In the genomic region with DNA sequence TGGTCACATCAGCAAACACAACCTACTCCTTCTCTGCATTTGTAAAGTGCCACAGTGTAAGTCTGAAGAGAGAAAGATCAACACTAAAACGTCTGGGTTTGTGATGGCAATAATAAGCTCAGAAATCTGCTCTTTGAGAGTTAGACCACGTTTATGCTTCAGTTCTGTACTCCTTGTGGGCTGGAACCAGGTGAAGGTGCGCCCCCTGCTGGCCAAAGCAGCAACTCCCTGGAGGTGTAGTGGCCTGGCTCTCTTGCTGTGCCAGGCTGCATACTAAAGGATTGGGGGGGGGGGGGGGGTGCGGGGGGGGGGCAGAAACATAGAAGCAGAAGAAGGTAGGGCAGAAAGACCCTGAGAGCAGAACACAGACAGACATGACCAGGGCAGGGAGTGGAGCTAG, we compare ENCODE assay signal across 8 mouse cellular contexts. TPM values are rescaled to one million over a fixed set of nuclear protein-coding genes. Genes with fewer than 3 reads are reported as not detected.
A peak's percentile ranks its signal among the peaks of the same experiment; 100 is the strongest.
DNase-seq lines count a peak whose midpoint lies in the region; ATAC-seq and TF ChIP-seq lines count a peak whose summit lies in the region.

No protein-coding gene starts in this region.

- peak; percentile 43 for DNase-seq in ES-CJ7 (ENCODE audit: low read depth, low spot score)
- peak; percentile 10 to 19 for DNase-seq in cerebellum, adult 18-20 months
- DNase-seq in forebrain, postnatal 0 days, result peak; percentile 48
- peak; percentile 74 for DNase-seq in heart, postnatal 4 days
- DNase-seq in layer of hippocampus, adult 2 months (ENCODE audit: low spot score in 2 of 2), result peak; percentile 14 to 62
- DNase-seq in lung, adult 2 months, result peak; percentile 36
- peak; percentile 23 for DNase-seq in thymus, postnatal 25 days

- TF ChIP-seq POLR2A in lung, adult 2 months (IDR thresholded peaks at IDR 0.05; ENCODE audit: borderline replicate concordance, extremely low read depth, low read depth, low read length), result no peak
- no peak for TF ChIP-seq POLR2A in olfactory bulb, adult 2 months (IDR thresholded peaks at IDR 0.05; ENCODE audit: insufficient read depth, low read depth, low read length)

- H3K36me3 ChIP-seq in forebrain, postnatal 0 days (ENCODE audit: insufficient read depth), result no peaks in the 10 kb centered on the region

- peak; percentile 69 for TF ChIP-seq CTCF in forebrain, postnatal 0 days (IDR thresholded peaks at IDR 0.05; ENCODE audit: low read depth)
- peak; percentile 67 for TF ChIP-seq CTCF in layer of hippocampus, adult 2 months (conservative IDR thresholded peaks at IDR 0.05)
- peak; percentile 73 for TF ChIP-seq CTCF in lung, adult 2 months (IDR thresholded peaks at IDR 0.05; ENCODE audit: insufficient read depth, low read length)
- TF ChIP-seq CTCF in olfactory bulb, adult 2 months (IDR thresholded peaks at IDR 0.05; ENCODE audit: insufficient read depth, low read depth, low read length), result 0 out of 2 replicates have a peak, but pooled peaks have one; percentile 36

- no peaks in the 10 kb centered on the region for H3K9me3 ChIP-seq in forebrain, postnatal 0 days (ENCODE audit: low read length)

- WGBS in forebrain, postnatal 0 days, result 2% methylated on average over 3 of the region's 4 CpGs
- under 1% methylated on average over 4 of the region's 4 CpGs for WGBS in lung, adult 2 months
- 0% methylated on average over 4 of the region's 4 CpGs for WGBS in olfactory bulb, adult 2 months

- H3K9ac ChIP-seq in forebrain, postnatal 0 days, result no peak overlapping the region

- no peak overlapping the region for H3K4me2 ChIP-seq in forebrain, postnatal 0 days (ENCODE audit: low read depth)

- no peaks in the 10 kb centered on the region for H3K4me1 ChIP-seq in forebrain, postnatal 0 days (ENCODE audit: insufficient read depth)
- H3K4me1 ChIP-seq in lung, adult 2 months (ENCODE audit: control insufficient read depth, insufficient read depth, low read length), result no peaks in the 10 kb centered on the region
- no peaks in the 10 kb centered on the region for H3K4me1 ChIP-seq in olfactory bulb, adult 2 months (ENCODE audit: control insufficient read depth, insufficient read depth, low read length)

- no peak overlapping the region for H3K27ac ChIP-seq in forebrain, postnatal 0 days (ENCODE audit: low read depth, low read length)
- no peak overlapping the region for H3K27ac ChIP-seq in layer of hippocampus, adult 2 months
- H3K27ac ChIP-seq in olfactory bulb, adult 2 months (ENCODE audit: insufficient read depth, low read depth, low read length), result no peak overlapping the region

- no peaks in the 10 kb centered on the region for H3K27me3 ChIP-seq in forebrain, postnatal 0 days (ENCODE audit: insufficient read depth, low read length)

- no peak overlapping the region for H3K4me3 ChIP-seq in forebrain, postnatal 0 days (ENCODE audit: low read depth, low read length)
- no peak overlapping the region for H3K4me3 ChIP-seq in layer of hippocampus, adult 2 months
- no peak overlapping the region for H3K4me3 ChIP-seq in lung, adult 2 months (replicated peaks; ENCODE audit: extremely low read depth, low read depth, low read length)
- H3K4me3 ChIP-seq in olfactory bulb, adult 2 months (ENCODE audit: insufficient read depth, low read depth, low read length), result no peak overlapping the region

- ATAC-seq in forebrain, postnatal 0 days, result peak; percentile 88

RNA-seq across cellular contexts. Expression of gene Ang6, which starts 18.2 kb away (rescaled TPM):
- not detected in 2 replicates for total RNA-seq in forebrain, postnatal 0 days (2014; rRNA removed)
- polyA plus RNA-seq in forebrain, postnatal 0 days (2015; fragmentation: Nextera tagmentation; extraction: Ambion mirVana), result not detected in 2 replicates
- total RNA-seq in heart, postnatal 4 days (2021), result not detected
- not detected for total RNA-seq in layer of hippocampus, adult 2 months (2021)
- polyA plus RNA-seq in lung, adult 2 months (2012; rRNA removed), result not detected in 2 replicates
- not detected in 2 replicates for polyA plus RNA-seq in olfactory bulb, adult 2 months (2012; ENCODE audit: insufficient read depth, insufficient read length, low replicate concordance, missing spikeins)

RNA-seq across cellular contexts. Expression of gene Ang5, which starts 27.0 kb away (rescaled TPM):
- not detected in 2 replicates for total RNA-seq in forebrain, postnatal 0 days (2014; rRNA removed)
- not detected in 2 replicates for polyA plus RNA-seq in forebrain, postnatal 0 days (2015; fragmentation: Nextera tagmentation; extraction: Ambion mirVana)
- not detected for total RNA-seq in heart, postnatal 4 days (2021)
- not detected for total RNA-seq in layer of hippocampus, adult 2 months (2021)
- polyA plus RNA-seq in lung, adult 2 months (2012; rRNA removed), result not detected in 2 replicates
- polyA plus RNA-seq in olfactory bulb, adult 2 months (2012; ENCODE audit: insufficient read depth, insufficient read length, low replicate concordance, missing spikeins), result not detected in 2 replicates

RNA-seq across cellular contexts. Expression of gene Gm8113, which starts 58.7 kb away (rescaled TPM):
- 2.2 and 3.0 TPM in 2 replicates for total RNA-seq in forebrain, postnatal 0 days (2014; rRNA removed)
- 3.1 and 3.3 TPM in 2 replicates for polyA plus RNA-seq in forebrain, postnatal 0 days (2015; fragmentation: Nextera tagmentation; extraction: Ambion mirVana)
- total RNA-seq in heart, postnatal 4 days (2021), result 1 to 10 TPM; 6.1 to 6.4 TPM
- total RNA-seq in layer of hippocampus, adult 2 months (2021), result under 1 TPM in 1 of 2 experiments, not detected in 1; 0.23 TPM
- 2.0 and 2.3 TPM in 2 replicates for polyA plus RNA-seq in lung, adult 2 months (2012; rRNA removed)
- polyA plus RNA-seq in olfactory bulb, adult 2 months (2012; ENCODE audit: insufficient read depth, insufficient read length, low replicate concordance, missing spikeins), result not detected in 2 replicates

Comparison
In these comparisons a context has a peak if more than half of its experiments do, and no peak if none do; other contexts are left out.
1. DNase-seq: peak in every context shown above with its lines; median percentile 74 in heart, postnatal 4 days; 48 in forebrain, postnatal 0 days; 43 in ES-CJ7; 38 in layer of hippocampus, adult 2 months; 36 in lung, adult 2 months; 23 in thymus, postnatal 25 days; 14 in cerebellum, adult 18-20 months.